Mouse (Mus musculus) urinary bladder, postnatal 25 days (tissue): ENCODE results near the gene Map4k1.
"Not testable (repeated sequence)": the region's sequence is repeated elsewhere in the genome, so short reads cannot be mapped to it uniquely, and the experiment has no call there.

Experiments
- DNase-seq: peaks from one replicate; pipeline ENCODE4 v3.0.0; 2022; ENCODE audit warnings: low spot score

The Map4k1 gene

GRCm38 (mm10) chr7:28955295-28955897 lies 26.5 kb upstream of the Map4k1 start:
- no peak for DNase-seq

GRCm38 (mm10) chr7:28956270-28956669 lies 25.6 kb upstream of the Map4k1 start:
- DNase-seq: no peak

DNA sequence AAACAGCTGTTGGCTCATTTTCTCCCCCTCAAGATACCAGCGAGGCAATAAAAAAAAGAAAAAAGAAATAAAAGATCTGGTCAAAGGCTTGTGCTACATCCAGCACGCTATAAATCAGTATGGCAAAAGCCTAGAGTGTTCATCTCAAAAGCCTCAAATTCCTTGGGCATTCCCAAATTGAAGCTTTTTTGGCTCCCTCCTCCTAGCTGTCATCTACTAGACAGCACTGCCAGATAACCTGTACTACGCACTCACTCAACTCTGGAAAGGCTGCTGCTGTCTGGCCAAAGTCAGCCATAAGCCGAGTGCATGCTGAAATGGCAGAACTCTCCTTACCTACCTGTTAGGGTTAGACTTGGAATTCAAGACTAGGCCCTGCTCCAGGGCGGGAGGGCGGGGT lies 24.6 kb upstream of the Map4k1 start:
- DNase-seq: no peak

- DNase-seq: no peak
Measured at GRCm38 (mm10) chr7:28957997-28958725, 23.7 kb upstream of the Map4k1 start.

GRCm38 (mm10) chr7:28958770-28959169 lies 23.1 kb upstream of the Map4k1 start:
- no peak for DNase-seq

DNA sequence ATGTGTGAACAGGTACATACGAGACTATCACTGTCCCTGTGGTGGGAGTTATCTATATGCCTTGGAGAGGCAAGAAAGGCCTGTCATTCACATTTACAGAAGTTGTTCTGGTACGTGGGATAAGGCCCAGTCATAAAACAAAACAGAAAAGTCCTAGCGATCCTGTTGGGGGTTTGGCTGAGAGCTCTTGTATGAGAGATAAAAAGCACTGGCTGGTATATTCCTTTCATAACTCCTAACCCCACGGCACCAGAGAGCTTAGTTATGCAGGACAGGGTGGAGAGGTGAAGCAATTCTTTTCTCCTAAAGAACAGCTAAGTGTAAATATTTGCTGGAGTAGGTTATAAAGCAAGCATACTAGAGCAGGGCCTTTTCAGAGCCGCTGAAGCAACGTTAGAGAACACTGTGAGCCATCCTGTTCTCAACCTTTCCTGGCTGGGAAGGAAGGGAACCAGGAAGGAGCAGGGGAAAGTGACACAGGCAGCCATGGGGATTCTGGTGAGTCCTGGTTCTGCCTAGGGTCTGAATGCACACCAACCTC lies 22.3 kb upstream of the Map4k1 start:
- DNase-seq: no peak

DNA sequence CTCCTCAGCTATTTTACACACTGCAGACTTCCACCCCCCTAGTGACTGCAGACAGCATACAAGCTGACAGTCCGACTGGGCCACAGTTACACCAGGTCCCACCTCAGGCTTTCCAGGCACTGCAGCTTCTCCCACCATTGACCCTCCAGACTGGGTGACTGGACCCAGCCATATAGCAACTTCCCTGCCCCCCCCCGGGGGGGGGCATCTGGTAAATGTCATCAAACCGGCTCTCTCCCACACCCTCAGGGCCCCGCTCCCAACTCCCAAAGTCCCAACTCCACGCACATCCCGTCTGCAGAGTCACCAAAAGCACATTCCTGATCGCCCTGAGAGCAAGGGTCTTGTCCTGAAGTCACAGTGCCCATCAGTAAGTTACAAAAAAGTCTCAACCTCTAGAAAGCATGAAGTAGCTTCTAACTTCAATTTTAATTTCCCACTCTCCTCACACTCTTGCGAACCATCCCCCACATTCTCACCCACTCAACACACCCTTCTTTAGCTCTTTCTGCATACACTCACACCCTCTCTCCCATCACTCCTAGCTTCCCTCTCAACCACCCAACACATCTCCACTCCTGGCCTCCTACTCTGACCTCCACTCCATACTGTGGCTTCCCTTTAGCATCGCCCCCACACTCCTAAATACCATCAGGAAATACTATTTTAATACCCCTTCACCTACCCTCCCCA lies 21.4 kb upstream of the Map4k1 start:
- DNase-seq: no peak

DNA sequence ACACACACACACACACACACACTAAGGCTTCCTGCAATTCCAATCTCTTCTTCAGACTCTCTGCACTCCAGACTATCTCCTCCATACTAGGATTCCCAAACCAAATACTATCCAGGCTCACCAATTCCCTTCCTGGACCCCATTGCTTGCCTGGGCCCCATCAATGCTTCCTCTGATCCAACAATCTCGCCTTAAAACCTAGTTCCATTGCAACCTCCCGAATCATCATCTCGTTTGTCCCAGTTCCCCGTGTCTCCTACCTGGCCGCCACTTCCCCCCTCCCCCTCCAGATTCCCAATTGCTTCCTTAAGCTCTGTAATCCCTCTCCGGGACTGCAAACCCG lies 20.3 kb upstream of the Map4k1 start:
- DNase-seq: no peak

- peak; percentile 99 for DNase-seq
Measured at GRCm38 (mm10) chr7:28961927-28962670, 19.8 kb upstream of the Map4k1 start, which contains the start of gene Actn4. Gene Actn4, minus strand, starts transcription at chr7:28962340.

GRCm38 (mm10) chr7:28963399-28963923 lies 18.4 kb upstream of the Map4k1 start:
- no peak for DNase-seq

DNA sequence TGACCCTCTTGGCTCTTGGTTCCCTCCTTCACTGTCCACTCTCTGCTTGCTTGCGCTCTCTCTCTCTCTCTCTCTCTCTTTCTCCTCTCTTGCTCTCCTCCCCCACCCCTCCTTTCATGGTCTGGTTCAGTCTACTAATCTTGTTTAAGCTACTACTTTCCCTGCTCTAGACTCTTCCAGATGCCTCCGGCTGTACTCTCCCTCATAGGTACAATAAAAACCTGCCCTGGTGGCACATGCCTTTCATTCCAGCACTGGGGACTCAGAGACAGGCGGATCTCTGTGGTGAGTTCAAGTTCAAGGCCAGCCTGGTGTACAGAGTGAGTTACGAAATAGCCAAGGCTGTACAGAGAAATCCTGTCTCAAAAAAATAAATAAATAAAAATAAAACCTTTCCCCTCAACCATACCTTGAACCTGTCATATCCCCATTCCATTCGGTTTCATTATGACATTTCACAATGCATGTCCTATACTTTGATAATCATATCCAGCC lies 16.5 kb upstream of the Map4k1 start:
- no peak for DNase-seq

GRCm38 (mm10) chr7:28966181-28966580 lies 15.7 kb upstream of the Map4k1 start:
- no peak for DNase-seq

DNA sequence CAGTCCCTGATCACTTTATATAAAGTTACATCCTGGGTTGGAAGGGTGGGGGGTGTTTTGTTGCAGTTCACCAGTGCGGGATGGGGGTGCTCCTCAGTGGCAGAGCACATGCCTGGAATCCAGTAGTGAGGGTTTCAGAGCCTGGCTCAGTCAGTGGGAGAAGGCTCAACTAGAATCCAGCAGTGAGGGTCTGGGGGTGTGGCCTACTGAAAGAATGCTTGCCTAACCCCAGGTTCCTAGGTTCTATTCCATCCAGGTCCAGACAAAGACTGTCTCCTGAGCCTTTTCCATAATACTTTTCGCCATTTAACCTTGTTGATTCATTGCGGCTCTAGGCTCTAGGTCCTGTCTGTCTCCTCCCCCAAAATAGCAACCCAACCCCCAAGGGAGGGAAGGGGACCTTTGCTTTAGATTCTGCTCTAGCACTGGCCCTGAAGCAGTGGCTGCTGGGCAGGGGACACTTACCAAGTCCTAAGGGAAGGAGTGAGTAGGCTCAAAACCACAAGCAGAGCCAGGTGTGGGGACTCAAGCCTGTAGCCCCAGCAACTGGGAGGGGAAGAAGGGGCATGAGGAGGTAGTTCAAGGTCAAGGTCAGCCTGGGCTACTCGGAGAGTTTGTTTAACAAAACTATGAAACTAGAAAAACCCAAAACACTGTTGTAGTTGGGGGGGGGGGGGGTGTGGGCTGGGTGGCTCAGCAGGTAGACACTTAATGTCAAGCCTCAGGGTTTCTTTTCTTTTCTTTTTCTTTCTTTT lies 14.9 kb upstream of the Map4k1 start:
- DNase-seq: no peak

GRCm38 (mm10) chr7:28968120-28968519 lies 13.7 kb upstream of the Map4k1 start:
- not testable (repeated sequence) for DNase-seq

DNA sequence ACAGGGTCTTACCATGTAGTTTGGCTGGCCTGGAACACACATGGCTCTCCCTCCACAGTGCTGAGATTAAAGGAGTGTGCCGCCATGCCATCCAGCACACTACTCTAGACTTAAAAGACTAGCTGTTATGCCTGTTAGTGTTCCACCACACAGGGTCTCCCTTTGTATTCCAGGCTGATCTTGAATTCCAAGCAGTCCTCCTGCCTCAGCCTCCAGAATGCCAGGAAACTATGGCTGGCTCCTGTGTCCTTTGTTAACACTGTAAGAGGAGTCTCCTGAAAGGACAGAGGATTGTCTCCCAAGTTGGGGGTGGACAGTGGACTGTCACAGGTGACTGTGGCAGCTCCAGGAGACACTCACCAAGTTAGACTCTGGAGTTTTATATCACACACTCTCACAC lies 12.6 kb upstream of the Map4k1 start:
- no peak for DNase-seq

DNA sequence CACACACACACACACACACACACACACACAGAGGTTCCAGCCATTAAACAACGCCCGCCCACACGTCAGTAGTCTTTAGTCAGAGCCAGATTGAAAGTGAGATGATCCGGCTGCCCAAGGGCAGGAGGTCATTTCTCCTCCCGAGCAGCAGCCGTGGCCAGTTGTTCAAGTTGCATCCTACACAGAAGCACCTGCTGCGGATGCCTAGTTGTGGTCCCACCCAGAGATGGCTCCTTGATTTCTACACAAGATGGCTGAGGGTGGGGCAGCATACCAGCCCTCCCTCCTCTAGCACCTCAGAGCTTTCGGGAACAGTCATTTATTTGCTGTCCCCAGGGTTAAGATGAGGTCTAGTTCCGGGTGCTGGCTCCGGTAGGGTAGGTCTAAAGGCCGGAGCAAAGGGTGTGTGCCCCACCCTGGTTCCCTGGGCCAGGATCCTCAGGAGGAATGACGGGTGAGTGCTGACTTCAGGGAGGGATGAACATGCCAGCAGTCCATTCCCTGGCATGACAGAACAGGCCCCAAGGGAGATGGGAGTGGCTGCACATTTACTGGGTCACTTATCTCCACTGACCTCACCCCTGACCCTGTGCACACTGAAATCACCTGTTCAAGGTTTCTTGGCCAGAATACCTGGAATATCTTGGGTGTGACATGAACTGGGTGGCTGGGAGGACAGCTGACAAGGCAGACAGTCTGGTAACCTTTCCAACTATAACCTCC lies 12.0 kb upstream of the Map4k1 start:
- no peak for DNase-seq

DNA sequence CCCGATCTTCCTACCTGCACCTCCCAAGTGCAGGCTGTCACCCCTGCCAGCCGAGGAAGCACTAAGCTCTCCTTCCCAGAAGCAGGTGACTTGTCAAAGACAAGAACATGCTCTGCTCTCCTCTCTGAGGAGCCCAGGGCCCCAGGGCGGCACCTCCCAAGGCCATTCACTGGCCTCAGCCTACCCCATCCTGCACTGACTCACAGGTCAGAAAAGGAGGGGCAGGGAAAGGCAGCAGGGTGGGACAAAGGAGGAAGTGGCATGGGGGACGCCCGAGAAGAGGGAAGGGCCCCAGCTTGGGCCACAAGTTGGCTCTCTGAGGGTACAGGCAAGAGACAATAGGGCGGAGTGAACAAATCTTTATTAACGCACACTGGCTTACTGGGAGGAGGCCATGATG lies 10.8 kb upstream of the Map4k1 start:
- DNase-seq: no peak

DNA sequence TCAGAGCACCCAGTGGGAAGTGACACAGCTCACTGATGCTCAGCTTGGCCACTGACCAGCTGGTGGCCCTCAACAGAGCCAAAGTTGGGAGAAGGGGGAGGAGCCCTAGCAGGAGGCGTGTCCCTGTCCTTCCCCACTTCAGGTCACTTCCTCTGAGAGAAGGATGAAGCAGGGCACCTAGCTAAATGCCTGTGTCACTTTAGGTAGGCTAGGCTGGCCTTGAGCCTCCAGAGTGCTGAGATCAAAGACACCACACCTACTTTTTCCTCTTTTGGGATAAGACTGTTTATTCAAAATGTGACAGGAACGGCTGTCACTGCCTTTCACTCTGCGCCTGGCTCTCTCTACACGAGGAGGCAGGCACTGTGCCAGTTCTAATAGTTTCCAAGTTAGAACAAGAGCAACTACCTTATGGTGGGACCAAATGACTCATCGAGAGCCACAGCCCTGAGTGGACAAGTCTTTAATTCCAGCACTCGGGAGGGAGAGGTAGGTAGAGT lies 10.0 kb upstream of the Map4k1 start:
- DNase-seq: peak; percentile 52

GRCm38 (mm10) chr7:28972542-28972985 lies 9.3 kb upstream of the Map4k1 start:
- peak; percentile 84 for DNase-seq

GRCm38 (mm10) chr7:28973025-28973424 lies 8.8 kb upstream of the Map4k1 start:
- no peak for DNase-seq
